Mouse (Mus musculus): ENCODE results near the gene Birc5.

DNA sequence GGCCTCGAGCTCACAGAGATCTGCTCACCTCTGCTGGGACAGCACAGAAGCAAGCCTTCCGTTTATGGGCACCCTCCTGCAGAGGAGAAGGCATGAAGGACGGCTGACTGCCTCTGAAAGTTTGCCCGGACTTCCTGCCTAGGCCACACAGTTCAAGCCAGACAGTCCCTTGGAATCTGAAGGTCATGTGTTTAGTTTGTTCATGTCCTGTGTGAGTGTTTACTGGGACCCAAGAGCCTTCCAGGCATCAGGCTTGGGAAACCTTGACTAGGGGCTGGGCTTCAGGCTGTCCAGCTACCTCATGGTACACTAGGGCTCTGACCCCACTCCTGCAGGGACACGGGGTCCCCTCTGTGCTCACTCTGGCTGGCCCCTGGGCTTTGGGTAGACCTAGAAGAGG, 36.9 kb downstream of the Birc5 start:
- TF ChIP-seq GATA1 (IDR thresholded peaks at IDR 0.05; ENCODE audit: borderline replicate concordance, low read length), result no peak
- TF ChIP-seq FLI1 (IDR thresholded peaks at IDR 0.05; ENCODE audit: low read length), result no peak

All from megakaryocyte, embryonic 14.5 days (primary cell).